Mouse (Mus musculus) thymus, adult 2 months (tissue): ENCODE results near the gene Hspb6.

Source experiments
- CTCF ChIP-seq: fragments of 200-500 bp; IDR thresholded peaks from 2 replicates; pipeline ENCODE4 v1.5.1; 2012; ENCODE audit warnings: mild to moderate bottlenecking, control low read depth, low read length, moderate library complexity, borderline replicate concordance; ENCODE audit not compliant: control insufficient read depth, poor library complexity, insufficient read depth; ENCODE audit errors: extremely low read depth
- POLR2A ChIP-seq: fragments of 200-500 bp; IDR thresholded peaks from 2 replicates; pipeline ENCODE4 v1.6.1; 2012; ENCODE audit warnings: mild to moderate bottlenecking, low read length, control low read depth, moderate library complexity; ENCODE audit not compliant: control insufficient read depth, poor library complexity, insufficient read depth; ENCODE audit errors: extremely low read depth

GRCm38 (mm10) chr7:30589435-30590301 is 37.7 kb downstream of the Hspb6 start:
- TF ChIP-seq CTCF = peak; percentile 84; the same call in 1 of the 2 replicates
- no peak for TF ChIP-seq POLR2A
